Mouse (Mus musculus) stomach, postnatal 0 days (tissue): Measurements from ENCODE around the gene Cmtm2a.

Experiments
- CTCF ChIP-seq: IDR thresholded peaks from 2 replicates; pipeline ENCODE4 v1.5.1; 2016; ENCODE audit warnings: antibody characterized with exemption, low read depth, mild to moderate bottlenecking, moderate library complexity
- EP300 ChIP-seq: optimal IDR thresholded peaks from 2 replicates; pipeline ENCODE3; 2016; ENCODE audit warnings: antibody characterized with exemption

DNA sequence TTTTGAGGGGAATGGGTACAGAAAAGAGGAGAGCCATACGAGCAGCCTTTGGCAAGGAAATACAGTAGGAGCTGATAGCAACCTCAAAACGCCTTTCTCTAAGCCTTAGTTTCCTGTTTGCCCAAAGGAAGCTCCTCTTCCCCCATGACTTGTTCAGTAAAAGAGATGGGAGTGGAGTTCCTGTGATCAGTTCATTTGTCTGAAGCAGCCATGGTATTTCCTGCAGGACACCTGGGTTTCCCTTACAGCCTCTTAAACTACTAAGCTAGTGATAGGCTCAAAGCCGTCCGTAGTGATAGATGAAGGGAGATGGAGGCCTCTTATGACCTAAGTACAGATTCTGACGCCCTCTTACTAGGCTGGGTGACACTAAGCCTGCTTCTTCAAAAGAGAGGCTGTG, 49.4 kb upstream of the Cmtm2a start:
- no peak for TF ChIP-seq CTCF
- no peak for TF ChIP-seq EP300
